Mouse (Mus musculus): ENCODE measurements around the gene Cnot1. TPM values are rescaled to one million over a fixed set of nuclear protein-coding genes. Genes with fewer than 3 reads are reported as not detected.
A peak's percentile ranks its signal among the peaks of the same experiment; 100 is the strongest.
"Not testable (repeated sequence)": the region's sequence is repeated elsewhere in the genome, so short reads cannot be mapped to it uniquely, and the experiment has no call there.

The Cnot1 gene
- total RNA-seq, 2 experiments from 2014 or later: 152 to 174 TPM

GRCm38 (mm10) chr8:95816044-95816708 is 8.9 kb upstream of the Cnot1 start:
- DNase-seq: no peak

GRCm38 (mm10) chr8:95810184-95810591 is 2.9 kb upstream of the Cnot1 start:
- peak; percentile 21 for DNase-seq

DNA sequence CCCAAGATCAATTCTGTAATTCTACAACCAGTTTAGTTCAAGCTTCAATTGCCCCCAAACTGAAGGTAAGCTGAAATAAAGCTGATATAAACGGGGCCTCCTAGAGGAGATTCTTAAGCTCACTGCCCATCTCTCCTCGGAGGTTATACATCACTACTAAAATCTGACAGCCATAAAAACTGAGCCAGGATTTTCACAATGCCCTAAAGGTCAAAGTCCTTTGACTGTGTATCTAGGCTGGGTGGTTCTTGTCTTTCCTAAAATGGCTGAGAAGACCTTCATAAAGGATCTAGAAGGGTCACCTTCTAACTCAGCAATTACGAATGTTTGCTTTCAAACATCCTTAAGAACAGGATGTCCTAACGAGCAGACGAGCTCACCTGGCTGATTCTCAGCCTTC is 1.9 kb upstream of the Cnot1 start:
- no peak for DNase-seq

DNA sequence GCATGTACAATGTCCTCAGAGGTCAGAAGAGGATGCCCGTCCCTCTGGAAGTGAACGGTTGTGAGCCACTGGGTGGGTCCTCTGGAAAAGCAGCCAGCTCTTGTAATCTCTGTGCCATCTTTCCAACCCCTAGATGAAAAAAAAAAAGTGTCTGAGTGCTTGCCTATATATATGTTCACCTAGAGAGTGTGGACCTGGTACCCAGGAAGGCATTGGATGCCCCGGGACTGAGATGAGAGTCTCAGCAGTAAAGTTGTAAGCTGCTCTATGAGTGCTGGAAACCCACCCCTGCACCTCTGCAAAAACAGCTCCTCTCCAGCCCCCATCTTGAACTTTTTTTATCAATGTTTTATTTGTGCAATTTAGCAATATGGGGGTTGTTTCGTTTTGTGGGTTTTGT is 1.4 kb upstream of the Cnot1 start:
- no peak for DNase-seq

DNA sequence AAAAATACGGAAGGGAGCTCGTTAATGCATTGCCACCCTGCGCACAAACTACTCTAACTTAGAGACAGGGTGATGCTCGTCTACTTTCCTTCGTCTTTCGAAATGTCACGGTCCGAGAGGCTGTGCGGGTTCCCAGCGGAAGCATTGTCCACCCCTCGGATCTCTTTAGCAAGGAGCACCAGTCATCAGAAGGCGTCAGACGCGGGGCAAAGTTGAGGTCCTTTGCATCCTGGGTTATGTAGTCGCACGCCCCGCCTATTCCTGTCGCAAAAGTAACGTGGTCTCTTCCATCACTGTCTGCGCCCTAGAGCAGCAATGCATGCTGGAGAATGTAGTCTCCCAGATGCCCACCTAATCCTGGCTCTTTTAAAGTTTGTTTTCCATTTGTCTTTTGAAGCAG is 597 bp upstream of the Cnot1 start:
- DNase-seq: peak; percentile 92

- DNase-seq: peak; percentile 13
Observed at GRCm38 (mm10) chr8:95806461-95807191, 638 bp downstream of the Cnot1 start.

GRCm38 (mm10) chr8:95805482-95805881 is 1.8 kb downstream of the Cnot1 start:
- DNase-seq: no peak

GRCm38 (mm10) chr8:95802231-95802630 is 5.0 kb downstream of the Cnot1 start:
- no peak for DNase-seq

DNA sequence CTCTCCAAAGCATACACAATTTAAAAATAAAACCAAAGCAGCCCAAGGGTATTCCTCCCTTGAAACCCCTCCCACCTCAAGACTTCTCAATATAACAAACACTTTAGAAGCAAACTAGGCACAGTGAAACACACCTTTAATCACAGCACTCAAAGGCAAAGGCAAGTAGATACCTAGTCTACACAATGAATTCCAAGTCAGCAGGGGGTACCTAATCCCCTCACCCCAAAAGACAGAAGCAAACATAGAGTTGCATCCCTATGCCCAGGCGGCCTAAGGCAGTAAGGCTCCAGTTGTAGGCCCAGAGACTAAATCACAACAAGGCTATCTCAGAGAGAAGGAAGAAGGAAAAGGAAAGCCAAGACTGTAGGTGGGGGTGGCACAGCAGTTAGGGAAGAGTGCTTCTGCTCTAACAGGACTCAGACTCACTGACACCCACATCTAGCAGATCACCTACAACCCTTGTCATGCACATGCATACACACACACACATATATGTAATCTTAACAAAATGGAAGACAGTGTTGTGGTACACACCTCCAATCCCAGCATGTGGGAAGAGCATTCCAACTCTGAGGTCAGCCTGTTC is 5.7 kb downstream of the Cnot1 start:
- DNase-seq: no peak

DNA sequence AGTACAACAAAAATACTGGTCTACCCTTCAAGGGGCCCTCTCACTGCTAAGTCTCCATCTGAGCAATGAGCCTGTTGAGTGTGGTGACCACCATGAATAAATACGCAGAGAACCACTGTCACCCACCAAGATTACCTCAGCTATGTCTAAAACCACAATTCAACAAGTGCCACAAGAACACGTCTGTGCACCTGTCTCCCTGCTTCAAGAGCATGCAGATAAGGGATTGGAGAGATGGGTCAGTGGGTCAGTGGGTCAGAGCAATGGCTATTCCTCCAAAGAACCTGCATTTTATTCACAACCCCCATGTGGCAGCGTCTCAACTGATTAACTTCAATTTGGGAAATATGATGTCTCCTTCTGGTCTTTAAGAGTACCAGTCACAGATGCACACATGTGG is 6.9 kb downstream of the Cnot1 start:
- DNase-seq: no peak

DNA sequence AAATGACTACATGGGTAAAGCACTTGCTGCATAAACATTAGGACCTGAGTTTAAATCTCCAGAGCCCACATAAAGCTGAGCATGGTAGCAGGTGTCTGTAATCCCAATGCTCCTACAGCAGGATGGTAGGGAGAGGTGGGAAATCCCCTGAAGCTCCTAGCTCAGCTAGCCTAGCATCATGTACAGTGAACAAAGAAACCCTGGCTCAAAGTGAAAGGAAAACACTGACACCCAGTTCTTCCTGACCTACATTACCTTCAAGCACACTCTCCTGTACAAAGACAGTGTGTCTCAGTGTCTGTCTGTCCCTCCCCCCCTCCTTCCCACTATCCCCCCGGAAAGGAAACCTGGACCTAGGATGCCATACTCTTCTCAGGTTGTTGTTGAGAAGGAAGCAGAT is 7.4 kb downstream of the Cnot1 start:
- no peak for DNase-seq

GRCm38 (mm10) chr8:95799117-95799516 is 8.1 kb downstream of the Cnot1 start:
- no peak for DNase-seq

DNA sequence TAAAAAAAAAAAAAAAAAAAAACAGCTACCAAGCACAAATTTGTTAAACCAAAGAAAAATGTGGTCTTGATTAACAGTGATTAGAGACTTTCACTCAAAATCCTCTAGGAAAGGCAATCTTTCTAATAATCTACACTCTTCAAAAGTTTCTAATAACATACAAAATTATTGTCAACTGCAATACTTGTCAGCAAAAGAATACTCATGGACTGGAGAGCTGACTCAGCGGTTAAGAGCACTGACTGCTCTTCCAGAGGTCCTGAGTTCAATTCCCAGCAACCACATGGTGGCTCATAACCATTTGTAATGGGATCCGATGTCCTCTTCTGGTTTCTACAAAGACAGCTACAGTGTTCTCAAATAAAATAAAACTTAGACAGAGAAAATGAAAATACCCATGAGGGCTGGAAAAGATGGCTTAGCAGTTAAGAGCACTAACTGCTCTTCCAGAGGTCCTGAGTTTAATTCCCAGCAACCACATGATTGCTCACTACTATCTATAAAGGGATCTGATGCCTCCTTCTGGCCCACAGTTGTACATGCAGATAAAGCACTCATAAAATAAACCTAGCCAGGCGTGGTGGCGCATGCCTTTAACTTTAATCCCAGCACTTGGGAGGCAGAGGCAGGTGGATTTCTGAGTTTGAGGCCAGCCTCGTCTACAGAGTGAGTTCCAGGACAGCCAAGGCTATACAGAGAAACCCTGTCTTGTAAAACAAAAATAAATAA is 11.8 kb downstream of the Cnot1 start:
- DNase-seq: not testable (repeated sequence)

GRCm38 (mm10) chr8:95785591-95785990 is 21.7 kb downstream of the Cnot1 start:
- no peak for DNase-seq

DNA sequence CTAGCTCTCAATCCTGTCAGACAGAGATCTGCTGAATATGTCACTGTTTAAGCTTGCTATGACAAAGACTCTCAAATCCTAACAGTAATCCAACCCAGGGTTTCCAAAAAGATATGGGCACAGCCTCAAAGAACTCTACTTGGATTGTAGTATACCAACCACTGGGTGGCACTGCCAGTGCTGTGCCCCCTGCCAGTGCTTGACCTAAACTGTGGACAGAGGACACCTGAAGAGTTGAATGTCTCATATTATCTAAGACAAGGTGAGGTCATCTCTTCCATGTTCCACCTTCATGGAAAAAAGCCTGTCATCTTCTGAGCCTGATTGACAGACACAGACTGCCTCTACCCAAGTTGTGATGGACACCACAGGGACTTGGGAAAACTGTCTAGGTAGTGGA is 24.6 kb downstream of the Cnot1 start:
- DNase-seq: no peak

GRCm38 (mm10) chr8:95781775-95782174 is 25.5 kb downstream of the Cnot1 start:
- no peak for DNase-seq

- DNase-seq: no peak
Observed at GRCm38 (mm10) chr8:95781085-95781484, 26.2 kb downstream of the Cnot1 start.

DNA sequence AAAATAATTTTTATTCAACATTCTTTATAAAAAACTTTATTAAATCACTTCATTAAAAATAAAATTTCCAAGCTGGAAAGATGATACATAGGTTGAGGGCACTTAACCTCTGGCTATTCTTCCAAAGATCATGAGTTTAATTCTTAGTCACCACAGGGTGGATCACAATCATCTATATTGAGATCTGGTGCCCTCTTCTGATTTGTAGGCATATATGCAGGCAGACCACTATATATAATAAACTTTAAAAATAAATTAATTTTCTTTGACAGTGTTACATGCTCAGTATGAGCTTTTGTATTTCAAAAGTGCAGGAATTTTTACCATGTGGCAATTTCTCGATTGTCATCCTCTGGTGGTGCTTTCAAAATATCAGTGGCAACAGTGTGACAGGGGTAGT is 43.1 kb downstream of the Cnot1 start:
- no peak for DNase-seq

GRCm38 (mm10) chr8:95760323-95760722 is 46.9 kb downstream of the Cnot1 start:
- no peak for DNase-seq

DNA sequence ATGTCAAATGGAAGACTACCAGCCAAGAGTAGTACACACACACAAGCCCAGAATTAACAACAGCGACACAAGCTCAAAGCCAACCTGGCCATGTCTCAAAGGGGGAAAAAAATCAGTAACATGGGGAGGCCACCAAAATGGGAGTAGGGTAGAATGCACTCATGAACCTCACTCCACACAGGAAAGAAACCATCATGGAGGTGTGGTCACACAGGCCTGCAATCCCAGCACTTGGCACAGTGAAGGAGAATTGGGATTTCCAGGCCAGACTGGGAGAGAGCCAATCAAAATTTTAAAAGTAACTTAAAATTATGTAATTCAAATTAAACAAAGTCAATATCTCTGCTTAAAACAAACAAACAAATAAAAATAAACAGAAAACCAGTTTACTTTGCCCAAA is 55.3 kb downstream of the Cnot1 start:
- DNase-seq: no peak

DNA sequence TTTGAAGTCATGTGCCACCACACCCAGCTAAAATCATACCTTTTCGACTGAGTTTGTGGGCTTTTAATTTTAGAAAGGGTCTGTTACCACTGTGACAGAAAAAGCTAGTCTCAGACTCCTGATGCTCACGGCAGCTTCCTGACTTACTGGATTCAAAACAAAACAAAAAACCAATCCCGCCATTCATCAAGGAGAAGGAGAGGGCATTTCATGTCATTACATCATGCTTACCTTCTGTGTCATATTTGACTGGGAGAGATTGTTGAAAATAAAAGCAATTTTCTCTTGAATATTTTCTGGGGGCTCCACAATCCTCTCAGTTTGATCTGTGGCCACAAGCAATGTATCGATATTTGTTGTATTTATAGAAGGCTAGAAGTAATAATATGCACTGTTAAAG is 59.2 kb downstream of the Cnot1 start:
- DNase-seq: no peak

GRCm38 (mm10) chr8:95741732-95742131 is 65.5 kb downstream of the Cnot1 start:
- DNase-seq: no peak

GRCm38 (mm10) chr8:95738596-95738995 is 68.7 kb downstream of the Cnot1 start:
- DNase-seq: no peak

All from heart, postnatal 4 days (tissue).